Mouse (Mus musculus) frontal cortex, adult 2 months (tissue): ENCODE results near the gene Mbd4. TPM values are rescaled to one million over a fixed set of nuclear protein-coding genes. Genes with fewer than 3 reads are reported as not detected.
"Not testable (repeated sequence)": the region's sequence is repeated elsewhere in the genome, so short reads cannot be mapped to it uniquely, and the experiment has no call there.

Source experiments
- DNase-seq, 2 experiments: peaks; one replicate each; pipeline ENCODE4 v3.0.0; 2022; ENCODE audit warnings: low spot score in 1 of 2; ENCODE audit errors: extremely low spot score in 1 of 2
- polyA plus RNA-seq: library from polyadenylated mRNA; depleted of rRNA; stranded (reverse); fragments of >200 nt; gene quantifications from 2 replicates; pipeline ENCODE4 v1.2.3, GENCODE M21; 2012

Mbd4 gene
- polyA plus RNA-seq, 1 experiment = 9.6 TPM

DNA sequence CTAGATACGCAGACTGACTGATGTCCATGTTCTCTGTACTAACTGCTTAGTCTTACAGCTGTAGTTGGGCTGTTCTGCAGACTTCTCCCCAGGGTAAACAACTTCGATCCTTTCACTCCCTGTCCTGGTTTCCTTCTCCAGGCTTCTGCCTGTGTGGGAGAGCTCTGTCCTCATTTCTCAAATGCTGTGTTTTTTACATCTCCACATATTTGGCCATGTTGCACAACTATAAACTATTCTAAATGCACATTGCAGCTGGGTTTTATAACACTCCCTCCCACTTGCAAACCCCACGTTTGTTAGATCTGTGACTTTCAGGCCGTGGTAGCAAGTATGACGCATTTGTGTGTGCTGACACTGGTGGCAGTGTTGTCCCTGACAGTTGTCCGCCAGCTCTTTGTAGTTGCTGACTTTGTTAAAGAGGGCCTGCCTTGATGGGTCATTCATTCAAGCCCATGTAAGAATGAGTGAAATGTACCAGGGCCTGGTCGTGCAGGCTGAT is 10.2 kb upstream of the Mbd4 start:
- DNase-seq = peak; percentile 78 to 81

DNA sequence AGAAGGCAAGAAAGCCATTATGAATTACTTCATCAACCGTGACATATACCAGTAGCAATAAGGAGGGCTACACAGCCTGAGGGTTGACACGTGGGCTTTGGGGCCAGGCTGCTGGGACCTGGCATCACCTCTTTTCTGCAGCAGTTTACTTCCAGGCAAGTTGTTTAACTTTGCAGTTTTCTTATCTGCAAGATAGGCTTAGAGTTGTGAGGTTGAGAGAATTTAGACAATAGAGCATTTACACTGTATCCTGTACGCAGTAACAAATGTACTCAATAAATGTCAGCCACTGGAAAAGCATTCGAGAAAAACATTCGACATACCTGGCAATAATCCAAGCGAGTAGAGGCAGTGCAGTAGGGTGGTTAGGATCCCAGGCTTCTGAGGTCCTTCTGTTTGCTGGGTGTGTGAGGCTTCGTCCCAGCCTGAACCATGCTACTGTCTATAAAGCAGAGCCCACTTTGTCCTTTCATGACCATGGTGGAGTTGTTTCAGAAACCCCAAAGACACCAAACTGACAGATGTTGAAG is 6.9 kb upstream of the Mbd4 start:
- no peak for DNase-seq

DNA sequence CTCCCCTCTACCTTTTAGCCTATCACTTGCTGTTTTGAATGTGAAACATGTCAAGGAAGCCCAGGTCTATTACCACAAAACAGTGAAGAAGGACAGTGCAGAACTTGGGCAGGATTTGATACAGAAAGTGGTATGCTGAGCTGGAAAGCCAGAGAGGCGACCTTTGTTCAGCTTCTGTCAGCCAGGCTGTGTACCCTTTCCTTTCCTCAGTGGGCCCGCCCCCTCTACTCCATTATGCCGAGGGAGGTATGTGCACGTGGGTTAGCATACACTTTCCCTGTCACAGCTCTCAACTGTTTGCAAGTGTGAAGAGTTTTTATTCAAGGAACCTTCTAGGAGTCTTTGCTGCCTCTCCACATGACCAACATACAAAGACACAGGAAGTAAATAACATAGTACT is 6.1 kb upstream of the Mbd4 start:
- no peak for DNase-seq

DNA sequence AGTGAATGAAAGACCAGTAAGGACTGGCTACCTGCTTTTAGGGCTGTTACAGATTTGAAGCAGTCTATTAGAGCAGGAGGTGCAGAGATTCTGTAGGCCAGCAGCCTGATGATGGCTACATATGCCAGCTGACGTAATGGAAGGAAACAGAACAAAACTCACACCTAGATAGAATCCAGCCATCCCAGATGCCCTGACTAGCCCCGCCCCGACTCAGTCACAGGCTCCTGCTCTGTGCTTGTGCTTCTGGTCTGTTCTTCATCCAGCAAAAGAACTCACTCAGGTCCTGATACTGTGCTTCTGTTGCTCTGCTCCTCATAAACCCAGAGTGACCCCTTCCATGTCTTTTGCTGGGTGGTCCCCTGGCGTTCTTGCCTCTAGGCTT is 3.2 kb upstream of the Mbd4 start:
- DNase-seq = no peak

DNA sequence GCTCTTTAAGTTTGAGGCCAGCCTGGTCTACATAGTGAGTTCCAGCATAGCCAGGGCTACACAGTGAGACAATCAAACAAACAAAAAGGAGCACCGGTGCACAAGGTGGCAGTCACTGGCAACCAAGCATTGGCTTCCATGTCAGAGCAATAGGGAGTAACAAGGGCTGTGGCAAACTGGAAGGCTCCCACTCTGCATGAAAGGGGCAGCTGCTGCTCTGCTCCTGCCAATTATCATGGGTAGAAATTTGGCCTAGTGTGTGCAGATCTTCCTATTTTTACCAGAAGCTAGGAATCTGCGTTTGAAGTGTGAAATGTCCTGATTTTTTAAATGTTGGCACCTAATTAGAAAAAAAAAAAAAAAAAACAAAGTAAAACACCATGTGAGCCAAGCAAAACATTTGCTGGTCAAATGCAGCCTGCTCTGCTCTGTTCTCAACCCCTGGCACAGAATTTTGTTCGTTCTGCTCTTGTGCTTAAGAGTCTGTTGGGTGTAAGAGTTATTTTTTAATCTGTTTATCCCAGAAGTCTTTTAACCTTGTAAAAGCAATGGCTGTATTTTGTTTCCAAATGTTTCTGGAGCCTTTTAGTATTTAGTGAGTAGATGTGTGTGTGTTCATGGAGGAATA is 2.7 kb upstream of the Mbd4 start:
- no peak for DNase-seq

DNA sequence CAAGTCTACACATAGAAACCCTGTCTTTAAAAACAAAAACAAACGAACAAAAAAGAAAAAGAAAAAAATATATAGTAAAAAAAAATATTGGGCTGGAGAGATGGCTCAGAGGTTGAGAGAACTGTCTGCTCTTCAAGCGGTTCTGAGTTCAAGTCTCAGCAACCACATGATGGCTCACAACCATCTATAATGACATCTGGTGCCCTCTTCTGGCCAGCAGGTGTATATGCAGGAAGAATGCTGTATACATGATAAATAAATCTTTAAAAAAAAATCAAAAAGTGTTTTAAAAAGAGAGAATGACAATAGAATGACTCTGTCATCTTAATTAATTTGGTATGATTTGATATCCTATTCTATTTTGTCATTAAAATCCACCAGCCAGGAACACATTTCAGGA is 1.3 kb upstream of the Mbd4 start:
- no peak for DNase-seq

DNA sequence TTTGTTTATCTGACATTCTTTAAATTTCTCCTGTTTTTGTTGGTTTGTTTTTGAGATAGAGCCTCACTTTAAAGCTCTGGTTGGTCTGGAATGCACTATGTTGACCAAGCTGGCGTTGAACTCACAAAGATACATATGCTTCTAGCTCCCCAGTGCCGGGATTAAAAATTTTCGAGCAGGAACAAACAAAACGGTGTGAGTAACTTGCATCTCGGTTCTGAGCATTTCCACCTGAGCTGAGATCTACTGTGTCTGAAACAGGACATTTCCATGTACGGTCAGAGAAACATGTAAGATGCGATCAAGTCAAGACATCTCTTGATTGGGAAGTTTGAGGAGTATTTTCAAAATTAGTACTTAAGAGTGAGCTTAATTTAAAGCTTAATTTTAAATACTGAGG is 814 bp upstream of the Mbd4 start:
- DNase-seq = no peak

DNA sequence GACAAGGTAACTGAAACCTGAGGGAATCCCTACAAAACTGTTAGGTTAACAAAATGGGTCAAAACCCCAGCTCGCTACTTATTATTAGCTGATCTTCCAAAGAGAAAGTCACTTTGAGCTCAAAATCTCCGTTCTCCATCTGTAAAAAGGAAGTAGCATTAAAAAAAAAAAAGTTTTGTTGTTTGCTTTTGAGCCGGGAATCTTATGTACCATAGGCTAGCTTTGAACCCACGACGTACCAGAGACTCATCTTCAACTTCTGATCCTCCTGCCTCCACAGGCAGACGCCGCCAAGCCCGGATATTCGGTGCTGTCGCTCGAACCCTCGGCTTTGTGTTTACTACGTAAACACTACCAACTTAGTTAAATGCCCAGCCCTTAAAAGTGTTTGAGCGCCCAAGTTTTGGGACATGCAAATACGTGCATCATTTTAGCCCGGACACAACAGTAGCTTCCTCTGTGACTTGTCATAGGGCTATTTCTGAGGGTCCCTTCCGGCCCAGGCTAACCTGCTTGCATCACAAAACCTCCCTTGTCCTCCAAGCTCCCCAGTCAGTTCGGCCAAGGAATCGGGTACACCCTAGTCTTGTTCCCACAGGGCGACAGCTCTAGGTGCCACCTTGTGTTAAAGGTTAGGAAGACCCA is 603 bp downstream of the Mbd4 start:
- DNase-seq = no peak

DNA sequence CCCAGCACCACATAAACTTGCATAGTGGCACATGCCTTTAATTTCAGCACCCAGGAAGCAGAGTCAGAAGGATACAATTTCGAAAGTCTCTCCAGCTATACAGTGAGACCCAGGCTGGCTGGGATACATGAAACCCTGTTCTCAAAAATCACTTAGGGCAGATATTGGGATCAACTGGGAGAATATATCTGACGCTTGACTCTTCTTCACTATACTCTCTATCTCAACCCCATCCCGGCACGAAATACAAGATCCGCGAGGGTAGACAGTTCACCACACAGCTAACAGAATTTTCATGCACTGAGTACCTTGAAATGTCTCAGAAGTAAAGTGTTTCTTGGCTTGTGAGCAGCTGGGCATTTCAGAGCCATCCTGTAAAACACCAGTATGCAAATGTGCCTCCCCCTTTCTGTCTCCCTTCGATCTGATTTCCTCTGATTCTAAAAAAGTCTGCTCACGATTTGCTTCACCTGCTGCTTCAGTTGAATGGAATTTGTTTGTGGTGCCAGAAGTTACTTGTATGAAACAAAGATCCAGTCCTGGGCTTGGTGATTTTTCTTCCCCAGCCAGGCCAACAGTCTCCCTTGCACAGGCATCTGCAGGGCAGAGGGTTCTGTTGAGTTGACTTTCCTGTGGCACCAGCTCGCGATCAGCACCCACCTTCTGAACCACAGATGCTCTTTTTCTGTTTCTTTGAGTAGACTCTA is 4.4 kb downstream of the Mbd4 start:
- DNase-seq = no peak

DNA sequence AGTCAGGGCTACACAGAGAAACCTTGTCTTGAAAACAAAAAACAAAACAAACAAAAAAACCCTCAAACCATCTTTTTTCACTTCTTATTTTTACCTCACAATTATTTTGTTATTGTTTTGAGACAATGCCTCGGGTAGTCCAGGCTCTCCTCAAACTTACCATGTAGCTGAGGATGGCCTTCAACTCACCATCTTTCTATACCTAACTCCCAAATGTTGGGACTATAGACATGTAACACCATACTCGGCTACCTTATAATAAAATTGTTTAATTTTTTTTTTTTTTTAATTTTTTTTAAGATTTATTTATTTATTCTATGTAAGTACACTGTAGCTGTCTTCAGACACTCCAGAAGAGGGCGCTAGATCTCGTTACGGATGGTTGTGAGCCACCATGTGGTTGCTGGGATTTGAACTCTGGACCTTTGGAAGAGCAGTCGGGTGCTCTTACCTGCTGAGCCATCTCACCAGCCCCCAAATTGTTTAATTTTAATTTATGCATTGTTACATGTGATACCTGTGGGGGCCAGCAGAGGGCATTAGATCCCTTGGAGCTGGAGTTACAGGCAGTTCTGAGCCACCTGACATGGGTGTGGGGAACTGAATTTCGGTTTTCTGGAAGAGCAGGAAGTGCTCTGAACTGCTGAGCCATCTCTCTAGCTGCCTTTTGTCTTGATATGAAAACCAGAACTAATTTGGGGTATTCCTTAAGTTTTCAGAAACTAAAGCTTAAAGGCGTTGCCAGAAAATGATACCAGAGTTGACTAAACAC is 6.3 kb downstream of the Mbd4 start:
- peak; percentile 40 to 83 for DNase-seq

DNA sequence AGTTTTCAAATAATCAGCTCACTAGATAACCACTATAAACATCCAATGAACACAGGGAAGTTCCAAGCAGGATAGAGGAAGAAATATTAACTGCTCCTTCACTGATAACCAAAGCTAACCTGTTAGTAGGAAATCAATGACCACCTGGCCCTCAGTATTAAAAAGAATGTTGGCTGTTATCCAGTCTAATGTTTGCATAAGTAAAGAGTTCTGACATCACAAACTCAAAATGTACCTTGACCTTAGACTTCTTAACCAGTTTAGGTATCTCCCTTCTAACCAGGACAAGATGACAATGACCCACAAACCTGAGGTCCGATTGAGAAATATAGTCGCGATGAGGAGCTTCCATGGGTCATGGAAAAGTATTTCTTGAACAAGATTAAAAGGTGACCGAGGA is 8.2 kb downstream of the Mbd4 start:
- no peak for DNase-seq

DNA sequence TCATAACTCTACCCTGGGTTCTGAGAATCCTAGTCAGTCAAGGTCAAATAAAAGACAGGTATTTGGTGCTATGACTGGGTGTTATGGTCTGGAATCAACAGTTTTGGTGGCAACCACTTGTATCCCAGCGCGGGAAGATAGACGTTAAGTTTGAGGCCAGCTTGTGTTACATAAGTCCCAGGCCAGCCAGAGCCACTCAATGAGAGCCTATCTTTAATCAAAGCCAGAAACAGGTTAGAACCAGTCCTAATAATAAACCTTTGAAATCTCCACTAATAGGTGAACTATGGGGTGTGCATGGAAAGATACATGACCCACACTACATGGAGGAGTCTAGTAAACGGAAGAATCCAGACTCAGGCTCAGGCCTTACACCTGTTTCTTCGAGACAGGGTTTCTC is 14.4 kb downstream of the Mbd4 start:
- no peak for DNase-seq

DNA sequence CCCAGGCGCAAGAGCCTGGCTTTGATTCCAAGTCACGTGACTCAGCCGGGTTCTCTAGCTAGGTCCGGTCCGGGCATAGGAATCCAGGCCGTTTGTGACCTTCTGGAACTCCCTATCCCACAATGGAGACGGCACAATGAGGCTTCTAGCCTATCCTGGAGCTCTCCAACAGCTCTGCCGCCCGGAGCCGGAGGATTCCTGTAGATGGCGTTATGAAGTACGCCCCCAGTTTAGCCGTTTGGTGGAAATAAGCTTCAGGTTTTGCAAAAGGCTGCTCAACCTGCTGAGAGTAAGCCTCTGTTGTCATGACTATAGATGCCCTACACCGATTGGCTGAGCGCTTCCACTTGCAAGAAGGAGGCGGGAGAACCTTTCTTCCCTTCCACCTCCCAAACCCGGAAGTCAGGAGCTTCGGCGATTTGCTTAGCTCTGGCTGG is 15.0 kb downstream of the Mbd4 start, which contains the start of gene Efcab12:
Gene Efcab12, minus strand, starts transcription at position 252 of the 437 bp plus-strand sequence.
- peak; percentile 60 to 85 for DNase-seq

DNA sequence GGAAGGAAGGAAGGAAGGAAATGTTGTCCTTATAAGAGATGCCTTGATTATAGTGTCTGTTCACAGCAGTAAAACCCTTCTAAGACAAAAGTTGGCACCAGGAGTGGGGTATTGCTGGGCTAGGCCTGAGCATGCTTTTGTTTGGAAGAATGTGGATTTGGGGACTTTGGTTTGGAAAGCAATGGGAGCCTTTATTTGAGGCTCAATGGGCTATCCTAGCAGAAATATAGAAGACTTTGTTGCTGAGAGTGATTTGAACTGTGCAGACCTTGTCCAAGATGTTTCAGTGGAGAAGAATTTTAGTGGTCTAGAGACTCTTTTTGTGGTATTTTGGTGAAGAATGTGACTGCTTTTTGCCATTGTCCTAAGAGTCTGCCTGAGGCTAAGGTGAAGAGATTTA is 19.3 kb downstream of the Mbd4 start:
- no peak for DNase-seq

DNA sequence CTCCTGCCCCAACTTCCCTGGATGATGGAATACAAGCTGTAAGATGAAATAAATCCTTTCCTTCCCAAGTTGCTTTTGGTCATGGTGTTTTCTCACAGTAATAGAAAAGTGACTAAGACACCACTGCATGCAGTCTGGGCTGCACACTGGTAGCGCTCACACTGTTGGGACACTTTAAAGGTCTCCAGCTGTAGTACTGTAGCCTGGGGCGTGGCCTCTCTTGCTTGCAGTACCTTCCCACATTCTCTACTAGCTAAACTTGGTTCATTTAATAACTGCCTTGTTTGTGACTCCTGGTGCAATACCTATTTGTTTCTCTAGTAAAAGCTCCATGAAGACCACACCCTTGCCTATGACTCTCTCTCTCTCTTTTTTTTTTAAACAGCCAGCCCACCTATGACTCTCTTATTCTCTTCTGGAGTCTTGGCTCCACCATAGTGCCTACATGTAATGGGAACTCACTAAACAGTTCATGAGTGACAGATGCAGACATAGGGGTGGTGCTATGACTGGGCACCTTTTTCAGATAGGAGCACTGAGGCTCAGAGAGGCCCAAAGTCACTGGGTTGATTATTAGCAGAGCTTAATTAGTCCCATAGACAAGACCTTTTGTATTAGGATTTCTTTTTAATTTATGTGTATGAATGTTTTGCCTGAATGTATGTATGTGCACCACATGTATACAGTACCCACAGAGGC is 20.9 kb downstream of the Mbd4 start:
- no peak for DNase-seq

DNA sequence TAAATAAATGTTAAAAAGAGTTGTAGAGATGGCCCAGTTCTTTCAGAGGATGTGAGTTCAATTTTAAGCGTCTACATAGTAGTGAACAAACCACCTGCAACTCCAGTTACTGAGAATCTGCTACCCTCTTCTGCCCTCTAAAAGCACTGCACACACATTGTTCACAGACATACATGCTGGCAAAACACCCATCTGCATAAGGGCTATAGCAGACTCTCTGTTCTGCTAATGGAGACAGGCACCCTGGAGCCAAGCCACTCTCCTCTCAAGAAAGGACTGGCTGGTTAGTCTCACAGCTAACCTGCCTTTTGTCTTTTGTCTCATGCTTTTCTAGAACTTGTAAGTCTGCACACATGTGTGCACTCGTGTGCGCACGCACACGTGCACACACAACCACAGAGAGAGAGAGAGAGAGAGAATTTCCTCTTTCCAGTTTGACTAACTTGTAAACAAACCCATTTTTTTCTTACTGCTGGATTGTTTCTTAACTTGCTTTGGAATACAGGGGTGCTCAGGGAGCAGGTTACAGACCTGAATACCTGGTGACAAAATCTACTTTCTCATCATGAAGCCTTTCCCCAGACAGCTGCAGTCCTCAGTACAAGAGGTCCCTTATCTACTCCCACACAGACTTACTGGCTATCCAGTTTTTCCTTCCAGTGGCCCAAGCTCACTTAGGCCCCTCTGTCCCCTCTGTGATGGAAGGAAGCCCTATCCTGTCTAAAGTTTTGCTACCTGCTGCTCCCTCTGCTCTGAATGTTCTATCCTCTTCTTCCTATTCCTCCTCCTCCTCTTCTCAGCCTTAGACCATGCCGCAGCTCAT is 22.2 kb downstream of the Mbd4 start:
- DNase-seq = no peak

DNA sequence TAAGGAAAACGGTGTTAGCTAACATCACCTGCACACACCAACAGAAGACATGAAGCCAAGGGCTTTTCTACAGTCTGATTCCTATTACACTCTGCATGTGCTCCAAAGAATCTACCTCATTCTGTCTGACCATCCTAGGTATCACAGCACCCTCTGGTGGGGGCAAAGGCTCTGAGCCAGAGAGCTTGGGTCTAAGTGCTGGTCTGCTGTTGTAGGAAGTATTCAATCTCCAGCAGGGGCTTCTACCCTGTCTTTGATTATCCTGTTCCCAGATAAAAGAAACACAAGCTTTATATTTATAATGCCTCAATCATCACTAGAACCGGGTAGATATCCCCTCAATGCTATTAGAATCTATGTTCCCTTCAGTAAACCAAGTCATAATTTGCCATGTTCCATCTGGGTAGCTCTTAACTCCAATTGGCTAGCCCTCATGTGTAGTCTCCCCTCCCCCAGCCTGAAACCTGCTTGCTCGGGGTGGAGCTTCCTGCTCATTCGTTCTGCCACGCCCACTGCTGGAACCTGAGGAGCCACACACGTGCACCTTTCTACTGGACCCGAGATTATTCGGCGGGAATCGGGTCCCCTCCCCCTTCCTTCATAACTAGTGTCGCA is 29.2 kb downstream of the Mbd4 start:
- not testable (repeated sequence) for DNase-seq

DNA sequence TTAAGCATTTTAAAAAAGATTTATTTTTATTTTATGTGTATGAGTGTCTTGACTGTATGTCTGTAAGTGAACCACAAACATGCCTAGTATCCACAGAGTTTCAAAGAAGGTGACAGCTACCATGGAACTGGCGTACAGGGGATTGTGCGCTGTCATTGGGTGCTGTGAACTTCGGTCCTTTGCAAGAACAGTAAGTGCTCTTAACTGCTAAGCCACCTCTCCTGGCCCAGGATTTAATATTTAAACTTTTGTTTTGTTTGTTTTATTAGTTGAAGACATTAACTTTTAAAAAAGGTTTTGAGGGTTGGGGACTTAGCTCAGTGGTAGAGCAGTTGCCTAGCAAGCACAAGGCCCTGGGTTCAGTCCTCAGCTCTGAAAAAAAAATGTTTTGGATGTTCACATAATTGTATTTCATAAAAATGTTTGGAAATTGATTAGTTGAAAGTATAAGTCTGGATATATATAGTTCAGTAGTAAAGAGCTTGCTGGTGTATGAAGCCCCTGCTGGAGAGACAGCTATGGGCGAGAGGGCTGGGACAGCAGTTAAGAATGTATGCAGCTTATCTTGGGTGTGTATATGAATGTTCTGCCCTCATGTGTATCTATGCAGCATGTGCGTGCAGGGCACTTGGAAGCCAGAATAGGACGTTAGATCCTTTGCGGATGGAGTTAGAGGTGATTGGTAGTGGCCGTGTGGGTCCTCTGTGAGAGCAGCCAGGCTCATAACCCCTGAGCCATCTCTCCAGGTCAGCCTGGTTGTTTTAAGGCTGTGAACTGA is 31.8 kb downstream of the Mbd4 start:
- no peak for DNase-seq
